In the genomic region with DNA sequence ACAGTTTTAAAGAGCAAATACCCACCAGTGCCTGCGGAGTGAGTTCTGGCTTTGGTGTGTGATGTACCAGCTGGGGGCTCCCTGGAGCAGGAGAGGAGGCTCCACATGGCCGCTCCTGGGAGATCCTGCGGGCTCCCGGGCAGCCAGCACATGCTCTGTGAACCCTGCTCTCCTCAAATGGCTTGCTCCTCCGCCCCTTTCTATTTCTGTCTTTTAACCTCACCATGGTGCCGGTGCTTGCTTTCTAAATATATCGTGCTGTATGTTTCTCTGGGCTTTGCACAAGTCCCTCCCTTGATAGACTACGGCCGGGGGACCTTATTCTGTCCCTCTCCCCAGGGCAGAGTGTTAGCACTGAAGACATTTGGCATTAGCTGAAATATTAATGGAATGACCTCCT, we compare ENCODE assay signal across 8 mouse cellular contexts. TPM values are rescaled to one million over a fixed set of nuclear protein-coding genes. Genes with fewer than 3 reads are reported as not detected.
DNase-seq lines count a peak whose midpoint lies in the region; ATAC-seq and TF ChIP-seq lines count a peak whose summit lies in the region.

No protein-coding gene starts in this region.

- no peak overlapping the region for H3K4me3 ChIP-seq in lung, embryonic 16.5 days (ENCODE audit: low read length)
- no peak overlapping the region for H3K4me3 ChIP-seq in olfactory bulb, adult 2 months (ENCODE audit: insufficient read depth, low read depth, low read length)

- no peaks in the 10 kb centered on the region for H3K36me3 ChIP-seq in lung, embryonic 16.5 days (ENCODE audit: control insufficient read depth, insufficient read depth, low read length)

- no peaks in the 10 kb centered on the region for H3K4me1 ChIP-seq in lung, embryonic 16.5 days (replicated peaks; ENCODE audit: control insufficient read depth, insufficient read depth, low read length)
- H3K4me1 ChIP-seq in olfactory bulb, adult 2 months (ENCODE audit: control insufficient read depth, insufficient read depth, low read length), result peaks cover 28% of the 10 kb centered on the region

- H3K27ac ChIP-seq in lung, embryonic 16.5 days (ENCODE audit: low read length), result no peak overlapping the region
- H3K27ac ChIP-seq in olfactory bulb, adult 2 months (ENCODE audit: insufficient read depth, low read depth, low read length), result peak overlapping the region; percentile 17

- intact Hi-C loops in heart, postnatal 14 days (cut with DNase I), result no loop called here
- intact Hi-C loops in left cerebral cortex, postnatal 25 days (cut with DNase I), result no loop called here

- no peak overlapping the region for H3K4me2 ChIP-seq in lung, embryonic 16.5 days (ENCODE audit: low read depth, low read length)

- no peak for TF ChIP-seq POLR2A in olfactory bulb, adult 2 months (IDR thresholded peaks at IDR 0.05; ENCODE audit: insufficient read depth, low read depth, low read length)

- no peak overlapping the region for H3K9ac ChIP-seq in lung, embryonic 16.5 days (ENCODE audit: low read length)

- WGBS in lung, embryonic 16.5 days, result 30% methylated on average over 9 of the region's 9 CpGs
- 12% methylated on average over 9 of the region's 9 CpGs for WGBS in olfactory bulb, adult 2 months

- DNase-seq in lung, postnatal 14 days, result no peak
- DNase-seq in cerebellum, postnatal 10 days, result peak; percentile 52 to 71
- peak; percentile 54 to 59 for DNase-seq in heart, postnatal 14 days
- no peak for DNase-seq in left cerebral cortex, postnatal 25 days (ENCODE audit: low spot score in 2 of 2)
- DNase-seq in lung, adult 18-20 months, result no peak

- ATAC-seq in lung, embryonic 16.5 days (ENCODE audit: low read depth), result peak; percentile 18; the same call in 1 of the 2 replicates
- no peak for ATAC-seq in inflammation-experienced regulatory T-cells, adult 6 months

- H3K9me3 ChIP-seq in lung, embryonic 16.5 days (ENCODE audit: control insufficient read depth, low read length), result no peaks in the 10 kb centered on the region

- no peak for TF ChIP-seq CTCF in olfactory bulb, adult 2 months (IDR thresholded peaks at IDR 0.05; ENCODE audit: insufficient read depth, low read depth, low read length)

- no peaks in the 10 kb centered on the region for H3K27me3 ChIP-seq in lung, embryonic 16.5 days (ENCODE audit: control insufficient read depth, insufficient read depth, low read depth, low read length)

RNA-seq across cellular contexts. Expression of a gene that starts 15.5 kb away (rescaled TPM):
- polyA plus RNA-seq in lung, embryonic 16.5 days (2015; fragmentation: Nextera tagmentation; extraction: Ambion mirVana), result 49.5 and 50.4 TPM in 2 replicates
- 10 to 100 TPM; 23.4 to 24.3 TPM for total RNA-seq in heart, postnatal 14 days (2021)
- not detected in 2 replicates for polyA plus RNA-seq in olfactory bulb, adult 2 months (2012; ENCODE audit: insufficient read depth, insufficient read length, low replicate concordance, missing spikeins)
- 10 to 100 TPM; 34.8 to 35.3 TPM for total RNA-seq in left cerebral cortex, postnatal 25 days (2021)
- polyA plus RNA-seq in inflammation-experienced regulatory T-cells, adult 6 months (2017; shearing (Covaris generic)), result 10 to 100 TPM; 39.2 to 72.4 (median 62.7) TPM

RNA-seq across cellular contexts. Expression of a gene that starts 17.6 kb away (rescaled TPM):
- polyA plus RNA-seq in lung, embryonic 16.5 days (2015; fragmentation: Nextera tagmentation; extraction: Ambion mirVana), result 27.1 and 35.1 TPM in 2 replicates
- 10 to 100 TPM; 26.7 to 27.4 TPM for total RNA-seq in heart, postnatal 14 days (2021)
- 321 TPM in 1 of 2 replicates, not detected in the other for polyA plus RNA-seq in olfactory bulb, adult 2 months (2012; ENCODE audit: insufficient read depth, insufficient read length, low replicate concordance, missing spikeins)
- total RNA-seq in left cerebral cortex, postnatal 25 days (2021), result 100 to 1,000 TPM; 173 to 180 TPM
- polyA plus RNA-seq in inflammation-experienced regulatory T-cells, adult 6 months (2017; shearing (Covaris generic)), result not detected

RNA-seq across cellular contexts. Expression of a gene that starts 41.3 kb away (rescaled TPM):
- 119 and 125 TPM in 2 replicates for polyA plus RNA-seq in lung, embryonic 16.5 days (2015; fragmentation: Nextera tagmentation; extraction: Ambion mirVana)
- total RNA-seq in heart, postnatal 14 days (2021), result 10 to 100 TPM; 11.0 to 15.4 TPM
- not detected in 2 replicates for polyA plus RNA-seq in olfactory bulb, adult 2 months (2012; ENCODE audit: insufficient read depth, insufficient read length, low replicate concordance, missing spikeins)
- total RNA-seq in left cerebral cortex, postnatal 25 days (2021), result 1 to 10 TPM; 3.2 to 4.9 TPM
- 10 to 100 TPM; 18.8 to 61.4 (median 19.9) TPM for polyA plus RNA-seq in inflammation-experienced regulatory T-cells, adult 6 months (2017; shearing (Covaris generic))

RNA-seq across cellular contexts. Expression of a gene that starts 44.8 kb away (rescaled TPM):
- polyA plus RNA-seq in lung, embryonic 16.5 days (2015; fragmentation: Nextera tagmentation; extraction: Ambion mirVana), result 80.1 and 85.3 TPM in 2 replicates
- 10 to 100 TPM; 34.7 to 38.9 TPM for total RNA-seq in heart, postnatal 14 days (2021)
- not detected in 2 replicates for polyA plus RNA-seq in olfactory bulb, adult 2 months (2012; ENCODE audit: insufficient read depth, insufficient read length, low replicate concordance, missing spikeins)
- 10 to 100 TPM; 39.2 to 46.8 TPM for total RNA-seq in left cerebral cortex, postnatal 25 days (2021)
- polyA plus RNA-seq in inflammation-experienced regulatory T-cells, adult 6 months (2017; shearing (Covaris generic)), result 10 to 100 TPM; 46.5 to 64.8 (median 52.8) TPM

Comparison
In these comparisons a context has a peak if more than half of its experiments do, and no peak if none do; other contexts are left out.
1. DNase-seq: peak in cerebellum, postnatal 10 days (2 of 2) and heart, postnatal 14 days (2 of 2); none in lung, postnatal 14 days (single experiment), left cerebral cortex, postnatal 25 days (0 of 2) and lung, adult 18-20 months (0 of 2).
2. RNA of a gene that starts 15.5 kb away (polyA plus RNA-seq): 39.2 to 72.4 TPM in inflammation-experienced regulatory T-cells, adult 6 months and 49.5 to 50.4 TPM in lung, embryonic 16.5 days; not detected in olfactory bulb, adult 2 months; every median in the first group is over 10 times any median in the second.